In genomic region chr6:124915160-124915941, GRCm38 (mm10) we compare ENCODE assay signal across 8 mouse cellular contexts. TPM values are rescaled to one million over a fixed set of nuclear protein-coding genes. Genes with fewer than 3 reads are reported as not detected.
DNase-seq lines count a peak whose midpoint lies in the region; ATAC-seq and TF ChIP-seq lines count a peak whose summit lies in the region.

No protein-coding gene starts in this region.

- H3K36me3 ChIP-seq in forebrain, postnatal 0 days (ENCODE audit: insufficient read depth): peaks cover 23% of the 10 kb centered on the region
- H3K36me3 ChIP-seq in midbrain, embryonic 14.5 days (ENCODE audit: control insufficient read depth, insufficient read depth, low read length): peaks cover 27% of the 10 kb centered on the region

- H3K4me3 ChIP-seq in bone marrow macrophage, adult 2 months (ENCODE audit: insufficient read depth, low read length): peak overlapping the region; percentile 82
- H3K4me3 ChIP-seq in forebrain, postnatal 0 days (ENCODE audit: low read depth, low read length): peak overlapping the region; percentile 100
- peak overlapping the region; percentile 94 for H3K4me3 ChIP-seq in midbrain, embryonic 14.5 days (replicated peaks; ENCODE audit: low read depth, low read length)

- no peak for TF ChIP-seq POLR2A in bone marrow macrophage, adult 2 months (IDR thresholded peaks at IDR 0.05; ENCODE audit: borderline replicate concordance, low read depth, low read length)

- WGBS in forebrain, postnatal 0 days: 3% methylated on average over 22 of the region's 22 CpGs
- 3% methylated on average over 22 of the region's 22 CpGs for WGBS in midbrain, embryonic 14.5 days

- peaks cover 48% of the 10 kb centered on the region for H3K4me1 ChIP-seq in bone marrow macrophage, adult 2 months (ENCODE audit: control insufficient read depth, insufficient read depth, low read length)
- H3K4me1 ChIP-seq in forebrain, postnatal 0 days (ENCODE audit: insufficient read depth): peaks cover 6% of the 10 kb centered on the region; the same call in 1 of the 2 replicates
- peaks cover 46% of the 10 kb centered on the region for H3K4me1 ChIP-seq in midbrain, embryonic 14.5 days (ENCODE audit: control insufficient read depth, insufficient read depth, low read length)

- peak; percentile 46 for DNase-seq in layer of hippocampus, adult 11-12 months (ENCODE audit: low spot score)
- no peak for DNase-seq in layer of hippocampus, adult 9-11 months
- DNase-seq in forebrain, postnatal 0 days: no peak
- DNase-seq in kidney, postnatal 10 days: peak; percentile 70
- peak; percentile 70 for DNase-seq in midbrain, embryonic 14.5 days
- DNase-seq in natural killer cell, adult 2 months (ENCODE audit: low spot score in 2 of 2): no peak
- no peak for DNase-seq in spleen, postnatal 4 days (ENCODE audit: low spot score in 2 of 2)

- H3K9ac ChIP-seq in forebrain, postnatal 0 days: peak overlapping the region; percentile 100
- peak overlapping the region; percentile 100 for H3K9ac ChIP-seq in midbrain, embryonic 14.5 days (replicated peaks; ENCODE audit: low read length)

- ATAC-seq in forebrain, postnatal 0 days: no peak
- no peak for ATAC-seq in midbrain, embryonic 14.5 days (ENCODE audit: low FRiP score, low TSS enrichment)

- no peak for TF ChIP-seq CTCF in bone marrow macrophage, adult 2 months (IDR thresholded peaks at IDR 0.05; ENCODE audit: low read depth, low read length)
- no peak for TF ChIP-seq CTCF in forebrain, postnatal 0 days (IDR thresholded peaks at IDR 0.05; ENCODE audit: low read depth)

- peak overlapping the region; percentile 27 for H3K27ac ChIP-seq in bone marrow macrophage, adult 2 months (ENCODE audit: insufficient read depth, low read depth, low read length)
- H3K27ac ChIP-seq in forebrain, postnatal 0 days (ENCODE audit: low read depth, low read length): peak overlapping the region; percentile 100
- H3K27ac ChIP-seq in midbrain, embryonic 14.5 days (replicated peaks; ENCODE audit: low read depth, low read length): peak overlapping the region; percentile 100

- H3K9me3 ChIP-seq in forebrain, postnatal 0 days (ENCODE audit: low read length): no peaks in the 10 kb centered on the region
- H3K9me3 ChIP-seq in midbrain, embryonic 14.5 days (ENCODE audit: control insufficient read depth, low read length): no peaks in the 10 kb centered on the region

- H3K27me3 ChIP-seq in forebrain, postnatal 0 days (ENCODE audit: insufficient read depth, low read length): no peaks in the 10 kb centered on the region
- H3K27me3 ChIP-seq in midbrain, embryonic 14.5 days (ENCODE audit: control insufficient read depth, insufficient read depth, low read length): no peaks in the 10 kb centered on the region

- peak overlapping the region; percentile 96 for H3K4me2 ChIP-seq in forebrain, postnatal 0 days (ENCODE audit: low read depth)
- H3K4me2 ChIP-seq in midbrain, embryonic 14.5 days (ENCODE audit: low read length): peak overlapping the region; percentile 99

RNA-seq across cellular contexts. Expression of gene Lag3, which starts 3.8 kb away (rescaled TPM):
- 0.44 TPM in 1 of 2 replicates, not detected in the other for polyA plus RNA-seq in bone marrow macrophage, adult 2 months (2012; ENCODE audit: insufficient read depth, insufficient read length, missing spikeins)
- 1.9 and 2.4 TPM in 2 replicates for total RNA-seq in forebrain, postnatal 0 days (2014; rRNA removed)
- polyA plus RNA-seq in forebrain, postnatal 0 days (2015; fragmentation: Nextera tagmentation; extraction: Ambion mirVana): 2.6 and 3.9 TPM in 2 replicates
- 3.3 and 3.5 TPM in 2 replicates for polyA plus RNA-seq in midbrain, embryonic 14.5 days (2014; fragmentation: Nextera tagmentation; extraction: Ambion mirVana)

RNA-seq across cellular contexts. Expression of gene Ptms, which starts 4.6 kb away (rescaled TPM):
- 820 and 821 TPM in 2 replicates for polyA plus RNA-seq in bone marrow macrophage, adult 2 months (2012; ENCODE audit: insufficient read depth, insufficient read length, missing spikeins)
- 722 and 784 TPM in 2 replicates for total RNA-seq in forebrain, postnatal 0 days (2014; rRNA removed)
- 1,090 and 1,099 TPM in 2 replicates for polyA plus RNA-seq in forebrain, postnatal 0 days (2015; fragmentation: Nextera tagmentation; extraction: Ambion mirVana)
- polyA plus RNA-seq in midbrain, embryonic 14.5 days (2014; fragmentation: Nextera tagmentation; extraction: Ambion mirVana): 749 and 823 TPM in 2 replicates

RNA-seq across cellular contexts. Expression of gene Mlf2, which starts 15.8 kb away (rescaled TPM):
- 186 and 188 TPM in 2 replicates for polyA plus RNA-seq in bone marrow macrophage, adult 2 months (2012; ENCODE audit: insufficient read depth, insufficient read length, missing spikeins)
- 432 and 471 TPM in 2 replicates for total RNA-seq in forebrain, postnatal 0 days (2014; rRNA removed)
- polyA plus RNA-seq in forebrain, postnatal 0 days (2015; fragmentation: Nextera tagmentation; extraction: Ambion mirVana): 665 and 718 TPM in 2 replicates
- polyA plus RNA-seq in midbrain, embryonic 14.5 days (2014; fragmentation: Nextera tagmentation; extraction: Ambion mirVana): 535 and 570 TPM in 2 replicates

RNA-seq across cellular contexts. Expression of gene Cd4, which starts 27.3 kb away (rescaled TPM):
- 20.6 and 23.4 TPM in 2 replicates for polyA plus RNA-seq in bone marrow macrophage, adult 2 months (2012; ENCODE audit: insufficient read depth, insufficient read length, missing spikeins)
- 0.57 and 0.69 TPM in 2 replicates for total RNA-seq in forebrain, postnatal 0 days (2014; rRNA removed)
- 0.25 and 0.72 TPM in 2 replicates for polyA plus RNA-seq in forebrain, postnatal 0 days (2015; fragmentation: Nextera tagmentation; extraction: Ambion mirVana)
- polyA plus RNA-seq in midbrain, embryonic 14.5 days (2014; fragmentation: Nextera tagmentation; extraction: Ambion mirVana): 0.11 and 0.27 TPM in 2 replicates

RNA-seq across cellular contexts. Expression of gene Cops7a, which starts 50.0 kb away (rescaled TPM):
- 49.3 and 58.7 TPM in 2 replicates for polyA plus RNA-seq in bone marrow macrophage, adult 2 months (2012; ENCODE audit: insufficient read depth, insufficient read length, missing spikeins)
- 82.4 and 117 TPM in 2 replicates for total RNA-seq in forebrain, postnatal 0 days (2014; rRNA removed)
- polyA plus RNA-seq in forebrain, postnatal 0 days (2015; fragmentation: Nextera tagmentation; extraction: Ambion mirVana): 87.8 and 93.0 TPM in 2 replicates
- polyA plus RNA-seq in midbrain, embryonic 14.5 days (2014; fragmentation: Nextera tagmentation; extraction: Ambion mirVana): 85.6 and 85.9 TPM in 2 replicates

Comparison
In these comparisons a context has a peak if more than half of its experiments do, and no peak if none do; other contexts are left out.
1. DNase-seq: peak in layer of hippocampus, adult 11-12 months (single experiment), kidney, postnatal 10 days (single experiment) and midbrain, embryonic 14.5 days (single experiment); none in layer of hippocampus, adult 9-11 months (single experiment), forebrain, postnatal 0 days (single experiment), natural killer cell, adult 2 months (0 of 2) and spleen, postnatal 4 days (0 of 2).
2. H3K27ac ChIP-seq: peak in every context shown above with its lines; median percentile 100 in forebrain, postnatal 0 days; 100 in midbrain, embryonic 14.5 days; 27 in bone marrow macrophage, adult 2 months.
3. Peak in every context shown above with its lines, with median percentiles within 50 percentile points of each other: H3K4me3 ChIP-seq.